8 mouse cellular contexts compared by ENCODE assay signal in the genomic region with DNA sequence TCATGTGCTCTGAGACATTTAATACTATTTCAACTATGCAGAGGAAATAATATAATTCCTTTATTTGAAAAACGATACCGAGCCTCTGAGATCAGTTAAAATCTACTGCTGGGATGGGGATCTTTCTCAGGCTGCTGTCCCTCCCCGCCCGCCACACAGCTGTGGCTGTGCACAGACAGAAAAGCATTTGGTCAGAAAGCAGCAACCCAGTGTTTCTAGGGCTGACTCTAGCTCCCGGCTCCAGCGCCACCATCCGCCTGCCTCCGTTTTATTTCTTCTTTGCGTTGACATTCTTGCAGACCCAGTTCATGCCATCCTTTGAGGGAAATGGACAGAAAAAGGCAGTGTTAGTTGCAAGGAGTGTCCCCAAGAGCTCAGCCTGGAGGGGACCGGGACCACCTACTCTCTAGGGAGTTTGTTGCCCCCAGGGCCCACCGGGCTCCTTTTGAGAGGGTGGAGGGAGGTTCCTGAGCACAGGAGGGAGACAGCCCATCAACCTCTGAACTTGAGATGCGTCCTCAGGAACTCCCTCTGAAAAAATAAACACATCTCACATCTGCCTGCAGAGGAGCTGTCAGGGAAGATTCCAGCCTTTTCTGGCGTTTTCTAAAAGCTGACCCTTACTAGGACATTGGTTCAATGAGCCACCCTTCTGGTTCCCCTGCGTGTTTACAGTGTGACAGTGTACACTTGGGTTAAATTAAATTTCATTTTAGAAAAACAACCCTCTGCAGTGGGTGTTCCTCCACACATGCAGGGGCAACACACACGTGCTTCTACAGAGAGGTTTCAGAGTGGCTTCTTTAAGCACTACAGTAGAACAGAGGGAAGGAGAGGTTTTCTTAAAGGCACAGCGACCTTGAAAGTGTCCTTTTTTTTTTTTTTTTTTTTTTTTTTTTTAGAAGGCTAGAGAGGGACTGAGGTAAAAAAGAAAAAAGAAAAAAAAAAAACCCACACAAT. TPM values are rescaled to one million over a fixed set of nuclear protein-coding genes. Genes with fewer than 3 reads are reported as not detected.
A peak's percentile ranks its signal among the peaks of the same experiment; 100 is the strongest.
DNase-seq lines count a peak whose midpoint lies in the region; ATAC-seq and TF ChIP-seq lines count a peak whose summit lies in the region.

No protein-coding gene starts in this region.

- no peaks in the 10 kb centered on the region for H3K79me3 ChIP-seq in C2C12 (ENCODE audit: low read depth)

- no peaks in the 10 kb centered on the region for H3K9me3 ChIP-seq in forebrain, embryonic 12.5 days
- no peaks in the 10 kb centered on the region for H3K9me3 ChIP-seq in kidney, embryonic 14.5 days (ENCODE audit: control insufficient read depth, low read length)
- H3K9me3 ChIP-seq in midbrain, embryonic 13.5 days, result no peaks in the 10 kb centered on the region

- H3K4me2 ChIP-seq in forebrain, embryonic 12.5 days, result peak overlapping the region; percentile 8; the same call in 1 of the 2 replicates
- H3K4me2 ChIP-seq in kidney, embryonic 14.5 days (replicated peaks; ENCODE audit: low read depth, low read length), result peak overlapping the region; percentile 32
- H3K4me2 ChIP-seq in midbrain, embryonic 13.5 days (replicated peaks), result peak overlapping the region; percentile 60

- 6% methylated on average over 16 of the region's 16 CpGs for WGBS in forebrain, embryonic 12.5 days
- WGBS in kidney, embryonic 14.5 days, result 8% methylated on average over 16 of the region's 16 CpGs
- 6% methylated on average over 16 of the region's 16 CpGs for WGBS in midbrain, embryonic 13.5 days

- no peak overlapping the region for H3K4me3 ChIP-seq in C2C12 (ENCODE audit: insufficient read depth, poor library complexity, severe bottlenecking)
- H3K4me3 ChIP-seq in forebrain, embryonic 12.5 days (replicated peaks), result no peak overlapping the region
- H3K4me3 ChIP-seq in kidney, embryonic 14.5 days (ENCODE audit: low read length), result no peak overlapping the region
- no peak overlapping the region for H3K4me3 ChIP-seq in midbrain, embryonic 13.5 days (replicated peaks)

- H3K4me1 ChIP-seq in forebrain, embryonic 12.5 days, result peaks cover 83% of the 10 kb centered on the region
- peaks cover 74% of the 10 kb centered on the region for H3K4me1 ChIP-seq in kidney, embryonic 14.5 days (ENCODE audit: control insufficient read depth, insufficient read depth, low read length)
- H3K4me1 ChIP-seq in midbrain, embryonic 13.5 days (replicated peaks), result peaks cover 88% of the 10 kb centered on the region

- H3ac ChIP-seq in C2C12 (ENCODE audit: control insufficient read depth, insufficient read length, low read depth), result peak overlapping the region; percentile 22

- H3K27ac ChIP-seq in forebrain, embryonic 12.5 days, result peak overlapping the region; percentile 95
- H3K27ac ChIP-seq in kidney, embryonic 14.5 days (ENCODE audit: low read depth, low read length), result peak overlapping the region; percentile 91
- H3K27ac ChIP-seq in midbrain, embryonic 13.5 days, result peak overlapping the region; percentile 90

- no peaks in the 10 kb centered on the region for H3K79me2 ChIP-seq in C2C12 (ENCODE audit: control insufficient read depth, insufficient read depth)

- ATAC-seq in forebrain, embryonic 12.5 days (ENCODE audit: low FRiP score), result no peak
- no peak for ATAC-seq in kidney, embryonic 14.5 days (ENCODE audit: low FRiP score, low TSS enrichment)
- ATAC-seq in midbrain, embryonic 13.5 days, result no peak

- no peaks in the 10 kb centered on the region for H3K36me3 ChIP-seq in C2C12 (ENCODE audit: control insufficient read depth, insufficient read depth)
- H3K36me3 ChIP-seq in forebrain, embryonic 12.5 days (replicated peaks), result peaks cover 8% of the 10 kb centered on the region; the same call in 1 of the 2 replicates
- H3K36me3 ChIP-seq in kidney, embryonic 14.5 days (ENCODE audit: control insufficient read depth, insufficient read depth, low read length), result 0 out of 2 replicates have a peak, but pooled peaks cover 3% of the 10 kb centered on the region
- peaks cover 3% of the 10 kb centered on the region; the same call in 1 of the 2 replicates for H3K36me3 ChIP-seq in midbrain, embryonic 13.5 days

- no peaks in the 10 kb centered on the region for H3K27me3 ChIP-seq in C2C12 (ENCODE audit: control insufficient read depth, insufficient read depth, insufficient read length)
- H3K27me3 ChIP-seq in forebrain, embryonic 12.5 days, result no peaks in the 10 kb centered on the region
- H3K27me3 ChIP-seq in kidney, embryonic 14.5 days (ENCODE audit: control insufficient read depth, insufficient read depth, low read length), result no peaks in the 10 kb centered on the region
- H3K27me3 ChIP-seq in midbrain, embryonic 13.5 days, result no peaks in the 10 kb centered on the region

- H3K9ac ChIP-seq in forebrain, embryonic 12.5 days, result peak overlapping the region; percentile 40
- 0 out of 2 replicates have a peak overlapping the region, but pooled peaks have one; percentile 46 for H3K9ac ChIP-seq in kidney, embryonic 14.5 days (ENCODE audit: low read depth, low read length)
- H3K9ac ChIP-seq in midbrain, embryonic 13.5 days (replicated peaks), result peak overlapping the region; percentile 48; the same call in 1 of the 2 replicates

- no peak for TF ChIP-seq CTCF in C2C12 (IDR thresholded peaks at IDR 0.05; ENCODE audit: control insufficient read depth, insufficient read depth, insufficient read length)

- peak; percentile 33 to 54 for DNase-seq in cerebellum, postnatal 25 days
- no peak for DNase-seq in cerebellum, adult 9-10 months
- no peak for DNase-seq in frontal cortex, postnatal 36 days (ENCODE audit: low spot score in 2 of 2)
- DNase-seq in right cerebral cortex, adult 2 months (ENCODE audit: low spot score in 2 of 2), result no peak

TF ChIP-seq in C2C12, 6 proteins besides CTCF, POLR2A, EP300 and RAD21:
- TF ChIP-seq MAX (IDR thresholded peaks at IDR 0.05), result no peak
- TF ChIP-seq USF1 (IDR thresholded peaks at IDR 0.05; ENCODE audit: low read depth), result no peak
- no peak for TF ChIP-seq MYOG (IDR thresholded peaks at IDR 0.05; ENCODE audit: control insufficient read depth, extremely low read depth, insufficient read length)
- TF ChIP-seq FOSL1 (IDR thresholded peaks at IDR 0.05; ENCODE audit: insufficient read depth, low read length, poor library complexity, severe bottlenecking), result no peak
- no peak for TF ChIP-seq MYOD1 (IDR thresholded peaks at IDR 0.05; ENCODE audit: control insufficient read depth, insufficient read length, low read depth)
- no peak for TF ChIP-seq CEBPB (IDR thresholded peaks at IDR 0.05; ENCODE audit: low read depth)

RNA-seq across cellular contexts. Expression of a gene that starts 29.8 kb away (rescaled TPM):
- 26.8 TPM for polyA plus RNA-seq in C2C12 (2012; fragmentation: generic; extraction: Trizol)
- 33.9 and 35.1 TPM in 2 replicates for polyA plus RNA-seq in forebrain, embryonic 12.5 days (2016; fragmentation: Nextera tagmentation; extraction: Ambion mirVana)
- polyA plus RNA-seq in kidney, embryonic 14.5 days (2014; fragmentation: Nextera tagmentation; extraction: Ambion mirVana), result 28.3 and 35.6 TPM in 2 replicates
- 27.7 and 33.0 TPM in 2 replicates for polyA plus RNA-seq in midbrain, embryonic 13.5 days (2015; fragmentation: Nextera tagmentation; extraction: Ambion mirVana)

RNA-seq across cellular contexts. Expression of a gene that starts 41.6 kb away (rescaled TPM):
- polyA plus RNA-seq in C2C12 (2012; fragmentation: generic; extraction: Trizol), result 81.4 TPM
- polyA plus RNA-seq in forebrain, embryonic 12.5 days (2016; fragmentation: Nextera tagmentation; extraction: Ambion mirVana), result 216 and 224 TPM in 2 replicates
- polyA plus RNA-seq in kidney, embryonic 14.5 days (2014; fragmentation: Nextera tagmentation; extraction: Ambion mirVana), result 98.3 and 182 TPM in 2 replicates
- polyA plus RNA-seq in midbrain, embryonic 13.5 days (2015; fragmentation: Nextera tagmentation; extraction: Ambion mirVana), result 226 and 238 TPM in 2 replicates

RNA-seq across cellular contexts. Expression of a gene that starts 41.8 kb away (rescaled TPM):
- polyA plus RNA-seq in C2C12 (2012; fragmentation: generic; extraction: Trizol), result 1.4 TPM
- 12.2 and 14.6 TPM in 2 replicates for polyA plus RNA-seq in forebrain, embryonic 12.5 days (2016; fragmentation: Nextera tagmentation; extraction: Ambion mirVana)
- 18.1 and 25.1 TPM in 2 replicates for polyA plus RNA-seq in kidney, embryonic 14.5 days (2014; fragmentation: Nextera tagmentation; extraction: Ambion mirVana)
- polyA plus RNA-seq in midbrain, embryonic 13.5 days (2015; fragmentation: Nextera tagmentation; extraction: Ambion mirVana), result 10.3 and 11.9 TPM in 2 replicates

Comparison
In these comparisons a context has a peak if more than half of its experiments do, and no peak if none do; other contexts are left out.
1. DNase-seq: peak in cerebellum, postnatal 25 days (2 of 2); none in cerebellum, adult 9-10 months (single experiment), frontal cortex, postnatal 36 days (0 of 2) and right cerebral cortex, adult 2 months (0 of 2).
2. H3K4me2 ChIP-seq: peak in every context shown above with its lines; median percentile 60 in midbrain, embryonic 13.5 days; 32 in kidney, embryonic 14.5 days; 8 in forebrain, embryonic 12.5 days.
3. Peak in every context shown above with its lines, with median percentiles within 50 percentile points of each other: H3K27ac ChIP-seq and H3K9ac ChIP-seq.